In genomic region chr16:89675009-89675785, GRCm38 (mm10) we compare ENCODE assay signal across 12 mouse cellular contexts.
DNase-seq lines count a peak whose midpoint lies in the region; ATAC-seq and TF ChIP-seq lines count a peak whose summit lies in the region.
"Had no signal": no experiment of that assay in that cellular context is flagged by ENCODE, and none has a peak within 500 bp of the region (broad histone marks: within the 10 kb centered on the region; RNA-seq: fewer than 3 reads in every experiment).

No protein-coding gene starts in this region.

- H3K9me3 ChIP-seq in hindbrain, embryonic 11.5 days (ENCODE audit: control insufficient read depth, low read length): no peaks in the 10 kb centered on the region
- H3K9me3 ChIP-seq in hindbrain, embryonic 10.5 days: no peaks in the 10 kb centered on the region
- H3K9me3 ChIP-seq in MEL (replicated peaks; ENCODE audit: insufficient read depth, low read length): no peaks in the 10 kb centered on the region
- H3K9me3 ChIP-seq in liver, embryonic 16.5 days (replicated peaks; ENCODE audit: control insufficient read depth, low read length): no peaks in the 10 kb centered on the region
- H3K9me3 ChIP-seq: embryonic facial prominence, embryonic 12.5 days; forebrain, embryonic 10.5 days; midbrain, embryonic 15.5 days had no signal

- H3K4me3 ChIP-seq in hindbrain, embryonic 11.5 days (ENCODE audit: low read depth, low read length): no peak overlapping the region
- H3K4me3 ChIP-seq in hindbrain, embryonic 10.5 days: no peak overlapping the region
- peak overlapping the region; percentile 25 to 43 for H3K4me3 ChIP-seq in MEL (ENCODE audit: control insufficient read depth in 1 of 2, insufficient read depth in 1 of 2, low read depth in 2 of 2, low read length in 2 of 2)
- H3K4me3 ChIP-seq in liver, embryonic 16.5 days (ENCODE audit: low read depth, low read length): no peak overlapping the region
- H3K4me3 ChIP-seq: embryonic facial prominence, embryonic 12.5 days; forebrain, embryonic 10.5 days; midbrain, embryonic 15.5 days had no signal

- 0 out of 2 replicates have a peak, but pooled peaks have one; percentile 28 for ATAC-seq in hindbrain, embryonic 11.5 days (ENCODE audit: low FRiP score)
- peak; percentile 45; the same call in 1 of the 2 replicates for ATAC-seq in liver, embryonic 16.5 days (ENCODE audit: low read depth)
- ATAC-seq: intestine, embryonic 16.5 days; midbrain, embryonic 15.5 days had no signal

- no peak for DNase-seq in hindbrain, embryonic 11.5 days (ENCODE audit: low spot score)
- no peak for DNase-seq in hindbrain, embryonic 10.5 days (ENCODE audit: low spot score)
- peak; percentile 91 for DNase-seq in MEL (ENCODE audit: low read depth, low spot score)
- peak; percentile 6 for DNase-seq in c-Kit-positive CD71-positive TER-119-negative erythroid progenitor cells, embryonic 14.5 days (ENCODE audit: low read depth)
- no peak for DNase-seq in cerebellum, adult 8-10 months
- no peak for DNase-seq in lung, postnatal 36 days
- DNase-seq: right cerebral cortex, postnatal 25 days had no signal

- no peak for TF ChIP-seq CTCF in MEL (IDR thresholded peaks at IDR 0.05 in 2 of 3, conservative IDR thresholded peaks at IDR 0.05 in 1 of 3; ENCODE audit: control insufficient read depth in 1 of 3, insufficient read depth in 1 of 3, low read depth in 2 of 3, low read length in 3 of 3, poor library complexity in 1 of 3, severe bottlenecking in 1 of 3)

- H3K4me1 ChIP-seq in hindbrain, embryonic 11.5 days (replicated peaks; ENCODE audit: control insufficient read depth, insufficient read depth, low read length): no peaks in the 10 kb centered on the region
- H3K4me1 ChIP-seq in hindbrain, embryonic 10.5 days (replicated peaks): no peaks in the 10 kb centered on the region
- H3K4me1 ChIP-seq in MEL (ENCODE audit: control insufficient read depth in 1 of 2, insufficient read depth in 2 of 2, low read length in 2 of 2): peaks cover 7 to 12% of the 10 kb centered on the region in 2 experiments
- H3K4me1 ChIP-seq in liver, embryonic 16.5 days (ENCODE audit: control insufficient read depth, low read depth, low read length): no peaks in the 10 kb centered on the region
- H3K4me1 ChIP-seq: embryonic facial prominence, embryonic 12.5 days had no signal

- no peaks in the 10 kb centered on the region for H3K27me3 ChIP-seq in hindbrain, embryonic 11.5 days (ENCODE audit: control insufficient read depth, insufficient read depth, low read length)
- H3K27me3 ChIP-seq in hindbrain, embryonic 10.5 days (ENCODE audit: insufficient read depth, poor library complexity, severe bottlenecking): no peaks in the 10 kb centered on the region
- H3K27me3 ChIP-seq in MEL (ENCODE audit: control insufficient read depth in 1 of 2, insufficient read depth in 2 of 2, low read length in 2 of 2): no peaks in the 10 kb centered on the region
- no peaks in the 10 kb centered on the region for H3K27me3 ChIP-seq in liver, embryonic 16.5 days (ENCODE audit: control insufficient read depth, insufficient read depth, low read depth, low read length)
- H3K27me3 ChIP-seq: embryonic facial prominence, embryonic 12.5 days; midbrain, embryonic 15.5 days had no signal

- H3K36me3 ChIP-seq in hindbrain, embryonic 11.5 days (ENCODE audit: control insufficient read depth, insufficient read depth, low read length): no peaks in the 10 kb centered on the region
- H3K36me3 ChIP-seq in hindbrain, embryonic 10.5 days: no peaks in the 10 kb centered on the region
- H3K36me3 ChIP-seq in MEL (ENCODE audit: control insufficient read depth in 1 of 2, insufficient read depth in 2 of 2, low read length in 2 of 2): peaks cover 0 to 8% of the 10 kb centered on the region in 2 experiments; a peak in 2 of 4 replicates
- no peaks in the 10 kb centered on the region for H3K36me3 ChIP-seq in liver, embryonic 16.5 days (ENCODE audit: control insufficient read depth, insufficient read depth)
- H3K36me3 ChIP-seq: embryonic facial prominence, embryonic 12.5 days; forebrain, embryonic 10.5 days; midbrain, embryonic 15.5 days had no signal

- H3K9ac ChIP-seq in hindbrain, embryonic 11.5 days (ENCODE audit: low read depth, low read length): no peak overlapping the region
- peak overlapping the region; percentile 59 for H3K9ac ChIP-seq in MEL (ENCODE audit: control insufficient read depth, low read depth, low read length, poor library complexity, severe bottlenecking)
- H3K9ac ChIP-seq in liver, embryonic 16.5 days (ENCODE audit: low read depth, low read length): no peak overlapping the region
- H3K9ac ChIP-seq: embryonic facial prominence, embryonic 12.5 days; midbrain, embryonic 15.5 days had no signal

- no peaks in the 10 kb centered on the region for H3K79me2 ChIP-seq in MEL (ENCODE audit: control insufficient read depth, insufficient read depth, low read length, poor library complexity)

- 69% methylated on average over 13 of the region's 13 CpGs for WGBS in hindbrain, embryonic 11.5 days
- WGBS in hindbrain, embryonic 10.5 days: 79% methylated on average over 13 of the region's 13 CpGs
- WGBS in liver, embryonic 16.5 days (ENCODE audit: insufficient replicate concordance): 25% methylated on average over 13 of the region's 13 CpGs

- no peak overlapping the region for H3K4me2 ChIP-seq in hindbrain, embryonic 11.5 days (replicated peaks; ENCODE audit: low read depth, low read length)
- no peak overlapping the region for H3K4me2 ChIP-seq in liver, embryonic 16.5 days (ENCODE audit: low read depth, low read length)
- H3K4me2 ChIP-seq: embryonic facial prominence, embryonic 12.5 days; midbrain, embryonic 15.5 days had no signal

- TF ChIP-seq POLR2A in MEL (IDR thresholded peaks at IDR 0.05; ENCODE audit: control insufficient read depth in 1 of 2, insufficient read depth in 1 of 2, low read depth in 1 of 2, low read length in 2 of 2, poor library complexity in 1 of 2): peak in 1 of 2 experiments; percentile 45; a peak in 2 of 4 replicates

- TF ChIP-seq EP300 in MEL (IDR thresholded peaks at IDR 0.05; ENCODE audit: low read depth in 1 of 2, low read length in 2 of 2): peak; percentile 80 to 91

- TF ChIP-seq RAD21 in MEL (IDR thresholded peaks at IDR 0.05; ENCODE audit: low read depth, low read length): no peak

- H3K27ac ChIP-seq in hindbrain, embryonic 11.5 days (ENCODE audit: low read depth, low read length): no peak overlapping the region
- no peak overlapping the region for H3K27ac ChIP-seq in hindbrain, embryonic 10.5 days
- H3K27ac ChIP-seq in MEL (ENCODE audit: control insufficient read depth, low read depth, low read length): peak overlapping the region; percentile 98
- no peak overlapping the region for H3K27ac ChIP-seq in liver, embryonic 16.5 days (ENCODE audit: low read length)
- H3K27ac ChIP-seq: embryonic facial prominence, embryonic 12.5 days; forebrain, embryonic 10.5 days; midbrain, embryonic 15.5 days had no signal

TF ChIP-seq in MEL, 35 proteins besides CTCF, POLR2A, EP300 and RAD21 (continues in another document):
- TF ChIP-seq RCOR1 (IDR thresholded peaks at IDR 0.05; ENCODE audit: low read depth, low read length) (peak; percentile 69), ELF1 (IDR thresholded peaks at IDR 0.05; ENCODE audit: low read depth, low read length) (0 out of 2 replicates have a peak, but pooled peaks have one; percentile 47), UBTF (IDR thresholded peaks at IDR 0.05; ENCODE audit: borderline replicate concordance, insufficient read depth, low read depth, low read length) (no peak), BHLHE40 (IDR thresholded peaks at IDR 0.05; ENCODE audit: borderline replicate concordance, low read depth, low read length) (no peak), JUND (IDR thresholded peaks at IDR 0.05; ENCODE audit: low read depth, low read length) (no peak), TBP (IDR thresholded peaks at IDR 0.05; ENCODE audit: low read depth, low read length) (peak; percentile 76), MAZ (IDR thresholded peaks at IDR 0.05; ENCODE audit: low read depth, low read length) (peak; percentile 75), MXI1 (IDR thresholded peaks at IDR 0.05; ENCODE audit: low read depth, low read length) (peak; percentile 66; the same call in 1 of the 2 replicates), ZNF384 (IDR thresholded peaks at IDR 0.05; ENCODE audit: low read depth, low read length) (no peak), ETS1 (IDR thresholded peaks at IDR 0.05; ENCODE audit: low read depth, low read length) (peak; percentile 81), GATA1 (IDR thresholded peaks at IDR 0.05; ENCODE audit: low read depth, low read length) (peak; percentile 90), TCF12 (IDR thresholded peaks at IDR 0.05; ENCODE audit: low read depth, low read length) (peak; percentile 75), MYC (IDR thresholded peaks at IDR 0.05; ENCODE audit: low read depth, low read length) (peak; percentile 52), ZMIZ1 (IDR thresholded peaks at IDR 0.05; ENCODE audit: low read depth, low read length) (no peak), TAL1 (IDR thresholded peaks at IDR 0.05; ENCODE audit: low read length) (peak; percentile 74), NELFE (IDR thresholded peaks at IDR 0.05; ENCODE audit: low read depth, low read length) (peak; percentile 57), USF2 (IDR thresholded peaks at IDR 0.05; ENCODE audit: borderline replicate concordance in 1 of 2, insufficient read depth in 1 of 2, low read depth in 1 of 2, low read length in 2 of 2) (no peak), ZKSCAN1 (IDR thresholded peaks at IDR 0.05; ENCODE audit: low read depth, low read length) (no peak), POLR2AphosphoS2 (IDR thresholded peaks at IDR 0.05; ENCODE audit: low read length) (no peak), NRF1 (IDR thresholded peaks at IDR 0.05; ENCODE audit: insufficient read depth, low read depth, low read length, poor library complexity, severe bottlenecking) (no peak), SMC3 (IDR thresholded peaks at IDR 0.05; ENCODE audit: low read depth, low read length) (no peak), SIN3A (IDR thresholded peaks at IDR 0.05; ENCODE audit: low read length) (peak; percentile 82; the same call in 1 of the 2 replicates), MAFK (IDR thresholded peaks at IDR 0.05; ENCODE audit: borderline replicate concordance, low read depth, low read length) (no peak), USF1 (IDR thresholded peaks at IDR 0.05; ENCODE audit: low read depth, low read length) (no peak), KAT2A (conservative IDR thresholded peaks at IDR 0.05; ENCODE audit: low read depth, low read length) (no peak), MYB (IDR thresholded peaks at IDR 0.05; ENCODE audit: low read depth, low read length) (peak; percentile 67; the same call in 1 of the 2 replicates), E2F4 (IDR thresholded peaks at IDR 0.05; ENCODE audit: borderline replicate concordance, low read depth, low read length) (no peak), HCFC1 (IDR thresholded peaks at IDR 0.05; ENCODE audit: low read depth, low read length) (peak; percentile 56; the same call in 1 of the 2 replicates), MAX (IDR thresholded peaks at IDR 0.05; ENCODE audit: low read length) (peak; percentile 38; the same call in 1 of the 2 replicates)

Comparison
In these comparisons a context has a peak if more than half of its experiments do, and no peak if none do; other contexts are left out.
1. DNase-seq: peak in MEL (single experiment) and c-Kit-positive CD71-positive TER-119-negative erythroid progenitor cells, embryonic 14.5 days (single experiment); none in hindbrain, embryonic 11.5 days (single experiment), hindbrain, embryonic 10.5 days (single experiment), cerebellum, adult 8-10 months (single experiment) and lung, postnatal 36 days (single experiment).
2. H3K4me3 ChIP-seq: peak in MEL (2 of 2); none in hindbrain, embryonic 11.5 days (single experiment), hindbrain, embryonic 10.5 days (single experiment) and liver, embryonic 16.5 days (single experiment).